Mouse (Mus musculus): Measurements from ENCODE around the gene Trim46.

DNA sequence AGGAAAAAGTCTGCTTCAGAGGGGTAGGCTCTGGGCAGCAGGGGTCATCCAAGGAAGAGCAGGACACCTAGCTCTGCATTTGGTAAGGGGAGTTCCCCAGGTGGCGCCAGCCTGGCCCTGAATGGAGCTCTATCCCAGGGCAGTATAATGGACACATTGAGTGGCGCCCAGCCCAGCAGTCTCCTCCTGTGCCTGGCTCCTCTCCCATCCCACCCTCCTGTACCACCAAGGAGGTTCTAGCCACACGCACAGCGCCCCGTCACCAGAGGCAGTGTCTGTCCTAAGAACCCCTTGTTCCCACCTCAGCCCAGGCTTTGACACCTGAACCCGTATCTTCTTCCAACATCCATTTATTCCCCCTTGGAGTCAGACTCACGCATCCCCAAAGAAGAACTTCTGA is 36.4 kb downstream of the Trim46 start:
- TF ChIP-seq CTCF (IDR thresholded peaks at IDR 0.05; ENCODE audit: extremely low read depth, insufficient read depth, low read length): no peak
- peak; percentile 20; the same call in 1 of the 2 replicates for TF ChIP-seq POLR2A (IDR thresholded peaks at IDR 0.05; ENCODE audit: extremely low read depth, insufficient read depth, low read length)

All from cortical plate, adult 2 months (tissue).